Mouse (Mus musculus) adrenal gland, postnatal 25 days (tissue): ENCODE measurements around the gene Fn3k. TPM values are rescaled to one million over a fixed set of nuclear protein-coding genes. Genes with fewer than 3 reads are reported as not detected.

Experiments
- DNase-seq: peaks from one replicate; pipeline ENCODE4 v3.0.0; 2021; ENCODE audit warnings: mixed read lengths
- microRNA-seq, 2 experiments: library from miRNA; unstranded; fragments of <30 nt; microRNA quantifications; one replicate each; pipeline ENCODE4 v1.2.0; 2021
- total RNA-seq: library from RNA; stranded (reverse); gene quantifications from 2 replicates; pipeline ENCODE4 v1.2.3, GENCODE M21; 2021

Gene Fn3k
- total RNA-seq, 1 experiment from 2014 or later = 5.6 TPM

DNA sequence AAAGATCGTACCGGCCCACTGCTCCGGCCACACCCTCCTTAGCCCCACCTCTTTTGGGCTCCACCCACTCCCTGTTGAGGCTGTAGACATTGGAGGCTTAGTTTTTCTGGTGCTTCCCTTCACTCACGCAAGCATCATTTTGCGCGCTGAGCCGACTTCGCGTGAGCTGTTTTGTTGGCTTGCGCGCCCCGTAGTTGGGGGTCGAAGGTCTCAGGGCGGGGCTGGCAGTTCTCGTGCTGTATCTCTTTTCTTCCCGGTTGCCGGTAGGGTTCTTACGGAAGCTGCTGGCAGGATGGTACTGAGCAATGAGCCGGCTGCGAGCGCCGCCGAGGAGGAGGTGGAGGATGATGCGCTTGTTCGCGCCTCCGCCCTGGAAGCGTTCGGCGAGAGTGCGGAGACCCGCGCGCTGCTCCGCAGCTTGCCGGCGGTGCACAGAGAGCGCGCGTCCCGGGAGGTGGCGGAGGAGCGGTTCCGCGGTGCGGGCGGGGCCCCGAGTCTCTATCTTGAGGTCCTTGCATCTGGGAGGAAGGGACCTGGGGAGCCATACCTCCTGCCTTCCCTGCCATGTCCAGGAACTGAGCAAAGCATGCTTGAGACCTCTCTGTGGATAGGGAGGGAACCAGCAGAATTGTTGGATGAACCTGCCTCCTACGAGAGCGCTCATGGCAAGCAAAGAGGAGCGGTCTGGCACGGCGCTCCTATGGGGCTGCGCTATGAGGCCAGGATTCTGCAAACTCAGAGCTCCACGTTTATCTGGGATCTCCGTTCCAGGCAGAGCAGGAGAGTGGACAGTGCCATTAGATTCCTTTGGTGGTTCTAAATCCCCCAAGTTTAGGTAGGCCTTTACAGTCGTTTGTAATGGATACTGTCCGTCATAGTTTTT is 17.3 kb downstream of the Fn3k start, which contains the start of gene Tbcd:
Tbcd (plus strand) TSS at position 197 of the 883 bp plus-strand sequence.
- DNase-seq = peak; percentile 92

DNA sequence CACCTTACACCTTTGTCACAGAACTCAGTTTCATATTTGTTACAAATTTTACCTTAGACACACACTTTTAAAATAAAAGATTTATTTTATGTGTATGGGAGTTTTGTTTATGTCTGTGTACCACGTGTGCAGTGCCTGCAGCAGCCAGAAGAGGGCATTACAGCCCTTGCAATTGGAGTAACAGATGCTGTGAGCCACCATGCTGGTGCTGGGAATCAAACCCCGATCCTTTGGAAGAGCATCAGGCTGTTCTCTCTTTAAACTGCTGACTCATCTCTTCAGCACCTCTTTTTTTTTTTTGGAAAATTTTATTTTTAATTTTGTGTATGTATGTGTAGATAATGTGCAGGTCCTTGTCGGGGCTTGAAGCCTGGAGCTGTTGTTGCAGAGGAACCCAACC is 23.2 kb downstream of the Fn3k start:
- DNase-seq = no peak

DNA sequence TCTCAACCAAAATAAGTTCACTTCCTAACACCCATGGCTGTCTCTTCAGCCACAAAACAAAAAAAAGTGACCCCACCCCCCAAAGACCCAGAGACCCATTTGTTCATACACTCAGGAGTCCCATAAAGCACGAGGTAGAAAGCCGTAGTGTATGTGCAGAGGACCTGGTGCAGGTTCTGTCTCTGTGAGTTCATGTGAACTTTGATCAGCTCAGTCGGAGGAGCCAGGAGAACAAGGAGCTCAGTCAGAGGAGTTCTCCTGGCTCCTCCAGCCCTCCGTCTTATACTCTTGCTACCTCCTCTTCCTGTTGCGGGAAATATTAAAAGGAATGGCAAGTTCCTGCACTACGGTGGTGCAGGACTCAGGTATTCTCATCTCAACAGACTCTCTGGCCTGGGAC is 32.7 kb downstream of the Fn3k start:
- DNase-seq = no peak

DNA sequence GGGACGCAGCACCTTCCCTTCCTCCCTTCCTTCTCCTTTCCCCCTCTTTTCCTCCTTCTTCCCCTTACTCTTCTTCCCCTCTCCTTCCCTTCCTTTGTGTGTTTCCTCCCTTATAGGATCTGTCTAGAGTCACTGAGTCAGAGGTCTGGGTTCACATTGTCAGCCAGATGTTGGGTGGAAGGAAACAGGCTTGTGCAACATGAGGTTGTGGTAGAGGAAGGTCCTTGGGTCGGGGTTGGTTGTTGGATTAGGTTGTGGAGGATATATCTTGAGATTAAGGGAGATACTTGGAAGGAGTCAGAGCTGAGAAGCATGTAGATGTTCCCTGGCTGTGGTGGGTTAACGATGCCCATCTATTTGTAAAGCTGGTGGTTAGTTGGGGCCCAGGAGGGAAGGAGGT is 40.1 kb downstream of the Fn3k start:
- DNase-seq = no peak

DNA sequence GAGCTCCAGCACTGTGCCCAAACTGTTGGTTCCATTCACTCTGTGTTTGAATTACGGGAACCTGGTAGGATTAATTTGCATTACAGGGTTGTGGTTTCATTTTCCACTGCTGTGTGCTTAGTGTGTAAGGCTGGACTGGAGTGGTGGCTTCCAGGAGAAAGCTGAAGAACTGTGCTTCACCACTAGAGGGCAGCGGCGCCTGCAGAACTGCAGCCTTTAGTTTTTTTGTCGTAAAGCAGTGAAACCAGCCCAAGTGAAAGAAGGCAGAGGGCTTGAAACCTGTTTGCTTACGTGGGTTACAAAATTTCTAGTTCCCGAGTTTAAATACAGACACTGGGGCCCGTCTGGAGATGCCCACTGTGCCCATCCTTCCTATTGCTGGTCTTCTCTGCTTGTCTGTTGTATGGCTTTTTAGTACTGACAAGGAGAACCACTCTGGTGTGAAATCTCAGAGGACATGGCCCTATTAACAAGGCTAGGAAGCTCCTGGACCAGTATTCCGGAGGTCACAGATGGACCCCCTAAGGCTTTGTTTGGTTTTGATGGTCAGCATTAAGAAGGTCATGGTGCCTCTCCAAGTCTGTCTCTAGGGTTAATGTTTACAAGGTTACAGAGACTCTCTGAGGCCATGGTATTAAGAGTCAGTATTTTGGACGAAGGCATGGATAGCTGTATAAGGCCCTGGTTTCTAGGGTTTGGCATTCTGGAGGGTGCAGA is 41.1 kb downstream of the Fn3k start:
- DNase-seq = peak; percentile 75

DNA sequence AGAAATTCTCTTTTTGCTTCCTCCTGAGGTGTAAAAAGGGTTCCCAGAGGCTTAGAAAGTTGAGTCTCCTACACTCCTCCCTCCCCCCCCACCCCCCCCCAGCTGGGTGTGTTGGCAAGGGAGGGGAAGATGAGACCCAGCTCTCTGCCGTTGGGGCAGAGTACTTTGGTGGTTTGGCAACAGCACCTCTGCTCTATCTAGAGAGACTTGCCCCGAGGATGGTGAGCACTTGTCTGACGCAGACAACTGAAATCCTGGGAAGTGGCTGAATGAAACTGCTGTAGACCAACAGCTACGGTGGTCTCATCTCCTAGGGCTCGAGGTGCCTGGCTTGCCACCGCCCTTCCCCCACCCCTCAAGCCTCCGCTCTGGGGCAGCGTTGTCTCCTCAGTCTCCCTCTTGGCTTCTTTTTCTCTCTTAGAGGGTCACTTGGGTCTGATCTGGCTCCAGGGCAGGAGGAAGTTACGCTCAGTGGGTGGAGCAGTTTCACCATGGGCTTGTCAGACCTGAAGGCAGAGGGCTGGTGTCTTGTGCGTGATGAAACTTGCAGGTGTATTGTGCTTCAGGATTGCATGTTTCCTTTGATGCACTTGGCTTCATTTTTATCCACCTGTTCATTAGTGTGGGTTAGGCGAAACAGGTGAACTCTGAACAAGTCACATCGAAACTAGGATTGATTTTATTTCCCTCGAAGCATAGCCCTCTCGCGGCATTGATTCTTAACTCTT is 44.9 kb downstream of the Fn3k start:
- no peak for DNase-seq

DNA sequence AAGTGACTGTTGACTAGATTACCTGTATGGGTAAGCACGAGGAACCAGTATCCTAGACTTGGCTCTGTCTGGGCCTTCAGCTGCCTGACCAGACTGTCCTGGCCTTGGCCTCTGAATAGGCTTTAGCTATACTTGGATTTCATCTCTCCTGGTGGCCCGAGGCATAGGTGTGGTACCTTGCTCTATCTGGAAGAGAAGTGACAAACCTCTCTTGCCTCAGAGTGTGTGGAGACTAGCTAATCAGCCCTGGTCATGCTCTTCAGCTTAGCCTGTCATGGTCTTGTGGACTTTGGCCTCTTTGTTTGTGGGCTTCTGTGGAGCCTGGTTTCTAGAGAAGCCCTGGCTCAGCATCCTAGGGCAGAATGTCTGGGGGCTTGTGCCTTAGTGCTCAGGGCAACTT is 46.4 kb downstream of the Fn3k start:
- no peak for DNase-seq

DNA sequence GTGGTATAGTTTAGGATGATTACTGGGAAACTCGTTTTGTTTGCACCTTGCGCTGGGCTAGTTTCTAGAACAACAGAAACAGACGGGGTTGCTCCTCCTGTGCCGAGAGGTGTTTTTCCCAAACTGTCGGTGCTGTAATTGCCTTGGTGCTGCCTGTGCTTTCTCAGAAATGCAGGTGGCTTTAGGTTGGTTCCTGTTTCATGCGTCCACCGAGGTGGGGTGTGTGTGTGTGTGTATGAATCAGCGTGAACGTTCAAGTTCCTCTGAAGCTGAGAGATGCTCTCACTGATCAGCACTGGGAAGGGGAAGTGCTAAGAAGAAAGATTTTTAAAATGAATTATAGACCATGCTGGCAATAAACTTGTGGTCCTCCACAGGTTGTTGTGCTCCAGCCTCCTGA is 51.2 kb downstream of the Fn3k start:
- DNase-seq = no peak

DNA sequence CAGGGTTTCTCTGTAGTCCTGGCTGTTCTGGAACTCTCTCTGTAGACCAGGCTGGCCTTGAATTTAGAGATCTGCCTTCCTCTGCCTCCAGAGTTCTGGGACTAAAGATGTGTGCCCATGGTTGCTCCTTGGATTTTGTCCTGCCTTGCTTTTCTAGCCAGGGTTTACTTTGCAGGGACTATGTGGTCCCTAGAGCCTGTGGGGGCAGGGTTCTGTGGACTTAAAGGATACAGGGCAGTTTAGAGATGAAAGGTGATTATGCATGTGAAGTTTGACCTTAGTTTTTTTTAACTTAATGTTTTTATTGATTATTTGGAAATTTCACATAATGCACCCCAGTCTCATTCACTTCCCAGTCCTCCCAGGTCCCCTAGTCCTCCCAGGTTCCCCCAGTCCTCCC is 55.9 kb downstream of the Fn3k start:
- DNase-seq = no peak

Small RNAs within 50 kb of the gene (microRNA-seq; reads per million reads assigned to microRNA genes)
- 0 to 0.36 reads per million in 2 experiments for gene Mir7236

Other genes with a start within 250 kb of the Fn3k start
- 9.2 and 17.1 TPM in 2 replicates for gene Hexdc, start 230.5 kb upstream of the Fn3k start, total RNA-seq
- gene Ogfod3, start 230.2 kb upstream of the Fn3k start, total RNA-seq = 25.0 and 26.2 TPM in 2 replicates
- gene Cybc1, start 205.6 kb upstream of the Fn3k start, total RNA-seq = 21.1 and 24.8 TPM in 2 replicates
- 23.4 and 33.1 TPM in 2 replicates for gene Narf, start 197.7 kb upstream of the Fn3k start, total RNA-seq
- gene Foxk2, start 174.9 kb upstream of the Fn3k start, total RNA-seq = 38.7 and 51.6 TPM in 2 replicates
- 50.2 and 68.6 TPM in 2 replicates for gene Wdr45b, start 80.5 kb upstream of the Fn3k start, total RNA-seq
- 5.9 and 7.6 TPM in 2 replicates for gene Rab40b, start 46.7 kb upstream of the Fn3k start, total RNA-seq
- gene Fn3krp, start 13.5 kb upstream of the Fn3k start, total RNA-seq = 14.3 and 18.6 TPM in 2 replicates
- 37.5 and 40.4 TPM in 2 replicates for gene Tbcd, start 17.0 kb downstream of the Fn3k start, total RNA-seq
- gene Zfp750, start 84.4 kb downstream of the Fn3k start, total RNA-seq = 0.43 and 0.57 TPM in 2 replicates
- 14.9 and 16.9 TPM in 2 replicates for gene B3gntl1, start 238.2 kb downstream of the Fn3k start, total RNA-seq